Mouse (Mus musculus) hindbrain, embryonic 16.5 days (tissue): ENCODE measurements around the gene Gabrg3. TPM values are rescaled to one million over a fixed set of nuclear protein-coding genes. Genes with fewer than 3 reads are reported as not detected.

ENCODE experiments used
- ATAC-seq: fragments of 200-750 bp; cut with Nextera tagmentation; 2 replicates; pipeline ENCODE4 v1.8.0; 2017; ENCODE audit warnings: moderate TSS enrichment, moderate library complexity
- H3K27ac ChIP-seq: fragments of 300-500 bp; sonication (generic); 2 replicates; pipeline ENCODE4 v1.5.1; 2014; ENCODE audit warnings: low read depth, mild to moderate bottlenecking, control low read depth, low read length, moderate library complexity
- H3K27me3 ChIP-seq: fragments of 300-500 bp; sonication (generic); replicated peaks from 2 replicates; pipeline ENCODE4 v1.6.1; 2014; ENCODE audit warnings: low read length; ENCODE audit not compliant: control insufficient read depth, insufficient read depth
- H3K36me3 ChIP-seq: fragments of 300-500 bp; sonication (generic); 2 replicates; pipeline ENCODE4 v1.6.1; 2014; ENCODE audit warnings: mild to moderate bottlenecking, low read length, moderate library complexity, mixed read lengths; ENCODE audit not compliant: control insufficient read depth, insufficient read depth
- H3K4me1 ChIP-seq: fragments of 300-500 bp; sonication (generic); 2 replicates; pipeline ENCODE4 v1.6.1; 2014; ENCODE audit warnings: low read depth, low read length; ENCODE audit not compliant: control insufficient read depth, insufficient read depth
- H3K4me2 ChIP-seq: fragments of 300-500 bp; sonication (generic); 2 replicates; pipeline ENCODE4 v1.6.1; 2014; ENCODE audit warnings: mild to moderate bottlenecking, low read length, control low read depth, moderate library complexity
- H3K4me3 ChIP-seq: fragments of 300-500 bp; sonication (generic); 2 replicates; pipeline ENCODE4 v1.5.1; 2014; ENCODE audit warnings: mild to moderate bottlenecking, low read length, control low read depth, moderate library complexity
- H3K9ac ChIP-seq: fragments of 300-500 bp; sonication (generic); 2 replicates; pipeline ENCODE4 v1.6.1; 2014; ENCODE audit warnings: low read depth, mild to moderate bottlenecking, control low read depth, low read length, moderate library complexity
- H3K9me3 ChIP-seq: fragments of 300-500 bp; sonication (generic); 2 replicates; pipeline ENCODE4 v1.6.1; 2014; ENCODE audit warnings: mild to moderate bottlenecking, low read length, moderate library complexity; ENCODE audit not compliant: control insufficient read depth
- WGBS: fragments of 180-500 bp; shearing (Covaris S2); extraction: QIAGEN DNeasy Blood & Tissue Kit; methylation state at CpG from one replicate; pipeline ENCODE4 v1.1.7; 2014; 5-methylcytosine and 5-hydroxymethylcytosine counted together
- polyA plus RNA-seq: library from polyadenylated mRNA; unstranded; fragments of >200 nt; fragmentation: Nextera tagmentation; extraction: Ambion mirVana; gene quantifications from 2 replicates; pipeline ENCODE4 v1.2.1, GENCODE M21; 2015

Gabrg3 gene
- polyA plus RNA-seq, 1 experiment from 2014 or later, result 10.3 TPM

DNA sequence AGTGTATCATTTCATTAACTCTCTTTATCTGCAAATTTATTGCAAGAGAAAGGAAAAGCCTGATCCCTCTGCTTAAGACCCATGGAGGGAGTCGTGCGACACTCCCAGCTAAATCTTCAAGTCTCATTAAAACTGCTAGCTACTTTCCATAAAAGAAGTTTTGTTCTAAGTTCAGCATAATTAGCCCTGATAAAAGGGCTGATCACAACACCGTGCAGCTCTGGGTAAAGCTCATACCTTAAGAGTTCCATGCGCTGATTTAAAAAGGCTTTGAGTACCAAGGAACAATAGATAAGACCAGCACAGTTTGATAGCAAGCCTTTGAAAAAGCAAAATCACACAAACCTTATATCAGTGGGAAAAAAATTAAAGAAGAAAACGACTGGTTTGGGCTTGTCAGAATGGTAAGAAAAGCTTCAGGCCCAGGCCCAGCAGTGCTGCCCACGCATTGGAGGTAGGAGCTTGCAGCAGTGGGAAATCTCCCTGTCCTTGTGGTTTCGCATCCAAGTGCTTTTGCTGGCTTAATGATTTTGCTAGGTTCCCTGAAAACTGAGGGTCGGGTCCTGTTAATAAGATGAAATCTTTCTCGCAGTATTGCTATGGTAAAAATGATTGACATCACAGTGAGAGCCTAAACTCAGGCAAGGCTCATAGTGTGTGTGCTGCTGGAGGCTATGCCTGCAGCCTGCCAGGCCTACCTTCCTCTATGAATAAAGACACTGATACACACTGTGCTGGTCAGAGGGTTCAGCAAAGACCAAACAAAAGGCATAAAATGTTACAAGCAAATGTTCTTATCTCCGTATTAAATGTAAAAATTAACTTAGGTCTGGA, 621.2 kb downstream of the Gabrg3 start:
- no peaks in the 10 kb centered on the region for H3K4me1 ChIP-seq
- ATAC-seq, result no peak
- H3K27ac ChIP-seq, result peak overlapping the region; percentile 12; the same call in 1 of the 2 replicates
- no peaks in the 10 kb centered on the region for H3K27me3 ChIP-seq
- H3K4me2 ChIP-seq, result no peak overlapping the region
- H3K9ac ChIP-seq, result no peak overlapping the region
- H3K36me3 ChIP-seq, result no peaks in the 10 kb centered on the region
- 52% methylated on average over 10 of the region's 10 CpGs for WGBS
- H3K9me3 ChIP-seq, result no peaks in the 10 kb centered on the region
- no peak overlapping the region for H3K4me3 ChIP-seq

DNA sequence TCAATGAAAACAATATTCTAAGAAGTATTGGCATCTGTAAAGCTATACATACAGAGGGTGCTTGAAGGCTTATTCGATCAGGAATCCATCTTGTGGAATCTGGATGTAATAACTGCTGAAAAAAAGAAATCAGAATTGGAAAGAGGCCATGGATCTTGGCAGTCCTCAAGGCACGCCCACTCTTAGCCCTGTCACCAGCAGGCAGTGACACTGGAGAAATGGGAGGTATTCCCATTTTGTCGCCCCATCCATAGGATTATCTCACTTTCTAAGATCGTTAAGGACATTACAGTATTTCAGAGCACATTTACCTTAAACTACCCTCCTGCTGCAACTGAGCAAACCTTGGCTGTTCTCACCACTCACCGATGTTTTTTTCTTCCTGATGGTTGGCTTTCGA, 657.8 kb downstream of the Gabrg3 start:
- Histone ChIP-seq H3K27me3 (no peaks in the 10 kb centered on the region), H3K27ac (no peak overlapping the region), H3K36me3 (no peaks in the 10 kb centered on the region), H3K4me2 (no peak overlapping the region), H3K9ac (no peak overlapping the region), H3K9me3 (no peaks in the 10 kb centered on the region), H3K4me1 (no peaks in the 10 kb centered on the region), H3K4me3 (no peak overlapping the region)
- ATAC-seq, result no peak
- WGBS, result 92% methylated on average over 6 of the region's 6 CpGs

Other genes starting within 250 kb of the Gabrg3 start
- 57.6 and 64.5 TPM in 2 replicates for gene Gabrb3, start 32.5 kb upstream of the Gabrg3 start, polyA plus RNA-seq
- gene Gabra5, start 122.9 kb upstream of the Gabrg3 start, polyA plus RNA-seq, result 62.5 and 78.3 TPM in 2 replicates